Mouse (Mus musculus): ENCODE data around the gene Cldn11.
"Not testable (repeated sequence)": the region's sequence is repeated elsewhere in the genome, so short reads cannot be mapped to it uniquely, and the experiment has no call there.

The Cldn11 gene

DNA sequence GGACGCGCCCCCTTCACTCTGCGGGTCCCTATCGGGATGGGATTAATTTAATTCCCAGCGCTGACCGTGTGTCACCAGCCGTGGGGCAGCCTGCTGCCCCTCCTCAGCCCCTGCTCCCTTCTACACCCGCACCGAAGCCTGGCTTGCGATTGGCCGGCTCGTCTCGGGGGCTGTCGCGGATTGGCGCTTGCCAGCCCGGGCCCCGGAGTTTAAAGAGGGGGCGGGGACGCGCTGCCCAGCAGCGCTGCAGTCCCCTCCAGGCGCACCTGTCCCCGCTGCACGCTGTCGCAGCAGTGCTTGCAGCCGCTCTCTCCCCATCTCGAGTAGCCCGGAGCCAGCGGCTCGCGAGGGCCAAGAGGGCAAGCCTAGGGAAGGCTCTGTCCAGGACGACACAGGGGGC lies at the start of gene Cldn11:
Cldn11 (plus strand) TSS at position 215 of the 400 bp plus-strand sequence.
- peak; percentile 83 for DNase-seq (ENCODE audit: low spot score)

DNA sequence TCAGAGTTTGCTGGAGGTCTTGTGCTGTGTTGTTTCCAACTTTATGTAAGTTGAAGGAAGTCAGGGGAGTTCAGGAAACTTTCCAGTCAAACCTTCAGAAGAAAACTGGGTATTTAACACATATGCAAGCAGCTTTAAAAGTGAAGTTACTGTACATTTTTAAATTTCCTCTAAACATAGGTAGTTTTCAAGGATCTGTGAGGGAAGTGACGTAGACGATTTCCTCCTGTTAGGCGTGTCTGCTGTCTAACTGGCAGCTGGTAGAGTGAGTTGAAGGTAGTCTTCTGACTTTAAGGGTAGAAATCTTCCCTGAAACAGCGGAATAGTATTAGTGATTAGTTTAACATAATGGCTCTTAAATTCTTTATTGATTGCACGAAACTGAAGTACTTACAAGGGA lies 49.7 kb upstream of the Cldn11 start:
- DNase-seq (ENCODE audit: low spot score): no peak

DNA sequence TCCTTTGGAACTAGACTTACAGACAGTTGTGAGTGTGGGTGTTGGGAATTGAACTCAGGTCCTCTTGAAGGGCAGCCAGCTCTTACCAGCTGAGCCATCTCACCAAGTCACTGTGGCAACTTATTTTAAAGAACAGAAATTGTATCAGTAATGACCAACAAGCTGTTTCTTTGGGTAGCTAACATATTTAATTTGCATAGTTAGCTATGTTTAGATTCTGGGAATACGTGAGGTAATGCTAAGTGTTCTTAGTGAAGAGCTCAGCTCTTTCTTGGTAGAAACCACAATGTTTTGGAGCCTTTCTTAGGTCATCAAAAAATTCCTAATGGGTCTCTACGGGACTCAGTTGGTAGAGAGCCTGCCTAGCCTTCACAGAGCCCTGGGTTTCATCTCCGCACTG lies 48.9 kb upstream of the Cldn11 start:
- no peak for DNase-seq (ENCODE audit: low spot score)

DNA sequence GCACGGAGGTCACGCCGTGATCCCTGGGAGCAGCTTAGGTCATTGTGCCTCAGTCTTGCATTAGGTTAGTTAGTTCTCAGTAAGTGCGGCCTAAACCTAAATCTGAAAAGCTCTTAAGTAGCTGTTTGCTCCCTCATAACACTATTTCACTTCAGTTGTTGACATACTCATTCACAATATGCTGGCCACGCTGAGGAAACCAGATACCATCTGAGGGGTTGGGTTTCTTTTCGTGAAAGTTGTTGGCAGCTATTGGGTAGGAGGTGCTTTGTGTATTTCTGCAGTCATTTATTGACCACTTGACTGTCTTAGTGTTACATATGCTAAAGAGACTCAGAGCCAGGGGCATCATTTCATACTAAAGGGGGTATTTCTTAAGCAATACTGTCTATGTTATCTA lies 44.8 kb upstream of the Cldn11 start:
- no peak for DNase-seq (ENCODE audit: low spot score)

DNA sequence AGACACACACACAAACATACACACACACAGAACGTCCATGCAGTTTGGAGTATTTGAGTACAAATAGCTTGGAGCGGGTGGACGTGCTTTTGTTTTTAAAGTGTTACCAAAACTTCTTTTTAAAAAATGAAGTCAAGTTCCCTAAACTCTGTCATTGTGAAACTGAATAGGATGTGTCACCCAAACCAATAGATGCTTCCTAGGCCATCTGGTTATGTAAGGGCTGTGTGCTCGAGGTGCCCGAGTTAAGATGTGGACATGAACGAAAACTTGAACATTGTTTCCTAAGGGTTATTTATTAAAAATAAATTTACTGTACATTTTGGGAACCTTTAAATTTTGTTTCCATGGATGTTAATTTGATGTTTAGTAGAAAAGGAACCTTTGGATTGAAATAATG lies 43.1 kb upstream of the Cldn11 start:
- no peak for DNase-seq (ENCODE audit: low spot score)

DNA sequence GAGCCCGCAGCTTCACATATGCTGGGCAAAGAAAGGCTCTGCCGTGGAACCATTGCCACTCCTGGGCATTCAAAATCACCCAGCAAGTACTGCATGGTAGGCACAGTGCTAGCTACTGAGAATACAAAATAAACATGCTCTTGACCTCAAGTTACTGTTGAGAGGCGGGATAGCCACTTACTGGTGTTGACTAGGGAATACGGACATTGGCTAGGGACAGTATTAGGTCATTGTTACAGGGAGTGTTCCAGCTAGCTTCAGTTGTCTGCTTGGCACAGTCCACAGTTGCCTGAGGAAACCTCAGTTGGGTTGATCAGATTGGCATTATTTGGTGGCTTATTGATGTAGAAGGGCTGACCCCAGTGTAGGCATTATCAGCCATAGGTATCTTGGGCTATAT lies 42.0 kb upstream of the Cldn11 start:
- no peak for DNase-seq (ENCODE audit: low spot score)

DNA sequence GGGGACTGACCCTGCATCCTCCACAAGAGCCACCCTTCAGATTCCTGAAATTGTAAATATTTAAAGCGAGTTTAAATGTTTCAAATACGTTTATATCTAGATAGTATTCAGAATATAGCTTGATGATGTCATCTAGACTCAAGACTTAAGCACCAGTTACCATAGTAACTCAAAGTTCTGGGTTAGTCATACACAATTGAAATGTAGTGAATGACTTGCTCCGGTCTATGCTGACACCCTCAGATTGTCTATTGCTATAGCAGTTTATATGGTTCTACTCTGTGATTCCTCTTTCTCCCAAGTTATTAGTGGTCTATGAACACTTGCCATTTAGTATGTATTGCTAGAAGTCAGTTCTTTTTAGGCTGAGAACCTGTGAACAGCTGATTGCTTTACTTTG lies 40.6 kb upstream of the Cldn11 start:
- DNase-seq (ENCODE audit: low spot score): no peak

DNA sequence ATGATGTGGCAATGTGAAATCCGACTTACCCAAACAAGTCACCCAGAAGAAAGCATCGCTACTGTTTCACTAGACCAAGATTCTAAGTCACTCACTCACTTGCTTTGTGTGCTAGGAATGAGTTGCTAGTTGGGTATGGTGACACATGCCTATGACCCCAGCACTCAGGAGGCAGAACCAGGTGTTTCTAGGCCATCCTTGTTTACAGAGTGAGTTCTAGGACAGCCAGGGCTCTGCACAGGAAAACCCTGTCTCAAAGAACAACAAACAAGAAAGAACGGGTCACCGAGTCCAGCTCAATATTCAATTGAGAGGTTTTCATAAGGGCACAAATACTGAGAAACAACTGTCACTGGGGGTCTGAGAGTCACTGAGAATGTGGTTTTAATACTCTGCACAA lies 26.6 kb upstream of the Cldn11 start:
- no peak for DNase-seq (ENCODE audit: low spot score)

DNA sequence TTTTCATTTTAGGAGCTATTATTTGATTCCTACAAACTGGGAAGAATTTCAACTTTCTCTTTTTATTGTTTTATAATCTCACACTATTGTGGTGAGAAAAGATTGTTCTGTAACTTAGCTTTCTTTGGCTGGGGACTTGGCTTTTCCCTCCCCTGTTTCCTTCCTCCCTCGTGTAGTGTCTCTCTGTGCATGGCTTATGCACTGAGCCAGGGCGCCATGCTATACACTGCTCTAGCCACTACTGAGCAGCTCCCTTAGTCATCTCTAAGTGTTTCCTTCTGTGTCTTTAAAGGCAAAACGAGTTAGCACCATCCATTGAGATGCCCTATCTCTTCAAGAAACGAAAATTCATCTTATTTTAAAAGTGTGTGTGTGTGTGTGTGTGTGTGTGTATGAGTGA lies 23.4 kb upstream of the Cldn11 start:
- no peak for DNase-seq (ENCODE audit: low spot score)

DNA sequence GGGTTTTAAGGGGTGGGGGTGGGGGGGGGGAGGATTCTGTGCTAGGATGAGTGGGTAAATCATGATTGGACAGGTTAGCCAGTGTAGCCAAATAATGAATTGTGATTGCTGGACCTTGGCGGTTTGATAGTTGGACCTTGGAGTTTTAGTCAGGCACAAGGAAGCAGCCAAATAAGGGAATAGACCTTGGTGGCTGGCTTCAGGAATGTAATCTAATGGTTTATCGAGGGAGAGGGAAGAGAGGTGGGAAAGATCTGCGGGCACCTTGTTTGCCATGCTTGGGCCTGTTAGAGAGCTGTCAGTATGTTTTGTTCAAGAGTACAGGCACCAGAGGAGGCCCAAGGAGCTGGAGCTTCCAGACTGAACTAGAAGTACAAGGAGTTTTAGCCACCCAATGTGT lies 22.9 kb upstream of the Cldn11 start:
- DNase-seq (ENCODE audit: low spot score): no peak

DNA sequence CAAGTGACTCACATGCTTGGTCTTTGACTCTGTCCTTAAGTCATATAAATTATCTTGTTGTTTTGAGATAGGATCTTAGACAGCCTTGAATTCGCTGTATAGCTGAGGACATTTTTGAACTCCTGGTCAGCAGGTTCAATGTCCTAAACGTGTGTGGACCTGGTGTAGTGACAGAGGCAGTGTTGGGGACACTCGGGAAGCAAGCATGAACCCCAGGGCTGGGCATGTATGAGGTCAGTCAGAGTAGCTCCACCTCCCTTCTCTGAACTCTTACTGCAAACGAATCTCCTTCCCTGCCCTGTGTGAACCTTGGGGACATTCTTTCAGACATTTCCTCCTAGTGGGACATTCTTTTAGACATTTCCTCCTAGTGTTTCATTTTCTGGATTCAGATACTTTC lies 20.0 kb upstream of the Cldn11 start:
- DNase-seq (ENCODE audit: low spot score): no peak

DNA sequence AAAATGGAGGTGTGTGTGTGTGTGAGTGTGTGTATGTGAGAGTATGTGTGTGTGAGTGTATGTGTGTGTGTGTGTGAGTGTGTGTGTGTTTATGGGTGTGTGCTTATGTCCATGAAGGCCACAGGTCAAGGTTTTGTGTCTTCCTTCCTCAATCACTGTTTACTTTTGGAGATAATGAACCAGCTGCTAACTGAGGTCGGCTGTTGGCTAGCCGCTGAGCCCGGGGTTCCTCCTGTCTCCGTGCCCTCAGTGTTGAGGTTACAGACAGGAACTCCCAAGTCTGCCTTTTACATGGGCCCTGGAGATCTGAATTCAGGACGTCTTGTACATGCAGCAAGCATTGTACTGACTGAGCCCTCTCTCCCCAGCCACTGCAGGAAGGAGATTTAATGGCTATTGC lies 16.1 kb upstream of the Cldn11 start:
- no peak for DNase-seq (ENCODE audit: low spot score)

DNA sequence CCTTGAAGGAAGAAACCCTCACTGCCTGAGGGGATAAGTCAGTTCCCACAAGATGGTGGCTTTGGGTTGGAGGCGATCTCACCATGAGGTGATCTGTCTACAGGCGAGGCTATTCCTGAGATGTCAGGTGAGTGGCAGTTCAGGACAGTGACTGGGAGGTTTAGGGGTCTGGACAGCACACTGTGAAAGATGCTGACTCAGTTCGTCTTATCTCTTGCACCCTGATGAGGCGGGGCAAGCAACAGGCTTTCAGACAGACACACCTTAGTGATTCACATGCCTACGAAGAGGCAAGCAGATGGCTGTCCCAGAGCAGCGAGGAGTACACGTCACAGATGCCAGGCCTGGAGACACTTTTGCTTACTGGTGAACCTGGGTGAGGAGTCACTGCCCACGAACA lies 15.5 kb upstream of the Cldn11 start:
- no peak for DNase-seq (ENCODE audit: low spot score)

DNA sequence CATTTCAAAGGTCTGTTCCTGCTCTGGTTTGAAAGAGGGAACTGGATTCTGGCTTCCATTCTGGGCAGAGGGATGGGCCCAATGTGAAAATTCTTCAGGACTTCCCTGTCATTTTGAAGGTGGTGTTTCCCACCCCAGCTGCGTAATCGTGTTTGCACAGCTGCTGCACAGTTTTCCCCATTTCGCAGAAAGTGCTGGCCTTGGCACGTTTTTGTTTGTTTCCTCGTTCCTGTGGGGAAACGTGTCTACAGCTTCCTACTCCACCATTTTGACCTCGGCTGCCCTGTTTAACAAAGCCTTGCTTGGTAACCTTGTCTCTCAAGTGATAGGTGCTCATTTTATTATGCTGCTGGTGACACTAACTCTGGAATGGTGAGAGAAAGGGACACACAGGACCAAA lies 15.0 kb upstream of the Cldn11 start:
- DNase-seq (ENCODE audit: low spot score): no peak

DNA sequence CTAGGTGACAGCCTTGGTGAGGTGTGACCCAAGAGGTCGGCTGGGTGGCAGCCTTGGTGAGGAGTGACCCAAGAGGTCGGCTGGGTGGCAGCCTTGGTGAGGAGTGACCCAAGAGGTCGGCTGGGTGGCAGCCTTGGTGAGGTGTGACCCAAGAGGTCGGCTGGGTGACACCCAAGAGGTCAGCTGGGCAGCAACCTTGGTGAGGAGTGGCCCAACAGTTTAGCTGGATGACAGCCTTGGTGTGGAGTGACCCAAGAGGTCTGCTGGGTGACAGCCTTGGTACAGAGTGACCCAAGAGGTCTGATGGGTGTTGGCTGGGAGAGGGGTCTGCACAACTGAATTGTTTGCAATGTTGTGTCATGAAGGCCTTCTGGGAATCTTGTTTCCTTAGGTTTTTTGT lies 13.1 kb upstream of the Cldn11 start:
- not testable (repeated sequence) for DNase-seq (ENCODE audit: low spot score)

DNA sequence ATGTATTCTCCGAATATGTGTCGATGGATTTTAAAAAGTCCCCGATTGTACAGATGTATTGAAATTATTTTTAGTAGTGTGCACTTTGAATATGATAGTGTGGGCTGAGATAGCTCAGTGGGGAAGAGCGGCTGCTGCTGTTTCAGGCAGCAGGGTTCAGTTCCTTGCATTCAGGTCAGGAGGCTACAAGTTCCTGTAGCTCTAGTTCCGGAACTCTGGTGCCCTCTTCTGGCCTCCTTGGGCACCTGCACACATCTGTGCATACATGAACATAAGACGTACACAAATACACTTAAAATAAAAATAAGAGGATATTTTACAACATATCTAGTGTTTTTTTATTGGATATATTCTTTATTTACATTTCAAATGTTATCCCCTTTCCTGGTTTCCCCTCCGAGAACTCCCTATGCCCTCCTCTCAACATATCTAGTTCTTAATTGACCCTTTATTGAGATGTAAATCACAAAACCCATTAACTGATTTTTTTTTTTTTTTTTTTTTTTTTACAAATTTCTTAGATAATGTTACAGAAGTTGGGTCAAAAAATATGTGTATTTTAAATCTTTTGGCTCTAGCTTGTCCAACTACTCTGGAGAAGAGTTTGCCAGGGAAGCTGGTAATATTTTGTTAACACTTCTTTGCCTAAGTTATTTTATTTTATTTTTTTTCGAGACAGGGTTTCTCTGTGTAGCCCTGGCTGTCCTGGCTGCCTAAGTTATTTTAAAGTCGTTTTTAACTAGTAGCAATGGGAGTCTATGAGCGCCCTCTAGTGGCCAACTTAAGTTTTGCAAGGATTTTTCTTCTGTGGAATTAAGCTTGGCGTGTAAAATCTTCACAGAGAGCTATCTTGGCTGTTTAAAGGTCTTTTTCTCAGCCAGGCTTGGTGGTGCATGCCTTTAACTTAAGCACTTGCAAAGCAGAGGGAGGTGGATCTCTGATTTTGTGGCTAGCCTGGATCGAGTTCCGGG lies 11.0 kb upstream of the Cldn11 start:
- DNase-seq (ENCODE audit: low spot score): peak; percentile 94

DNA sequence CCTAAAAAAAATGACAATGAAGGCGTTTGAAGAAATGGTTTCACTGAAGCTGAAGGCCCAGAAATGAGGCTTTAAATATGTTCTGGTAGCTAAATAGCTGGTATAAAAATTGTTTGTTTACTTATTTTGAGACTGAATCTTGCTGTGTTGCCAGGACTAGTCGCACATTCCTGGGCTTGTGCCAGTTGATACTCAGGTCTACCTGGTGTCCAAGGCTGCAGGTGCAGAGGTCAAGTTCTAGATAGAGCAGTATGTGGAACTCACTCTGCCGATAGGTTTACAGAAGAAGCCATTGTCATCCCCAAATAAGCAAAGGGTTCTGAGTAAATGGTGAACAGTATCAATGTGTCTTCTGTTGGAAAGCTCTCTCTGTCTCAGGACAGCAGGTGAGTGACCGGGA lies 8.1 kb upstream of the Cldn11 start:
- DNase-seq (ENCODE audit: low spot score): no peak

DNA sequence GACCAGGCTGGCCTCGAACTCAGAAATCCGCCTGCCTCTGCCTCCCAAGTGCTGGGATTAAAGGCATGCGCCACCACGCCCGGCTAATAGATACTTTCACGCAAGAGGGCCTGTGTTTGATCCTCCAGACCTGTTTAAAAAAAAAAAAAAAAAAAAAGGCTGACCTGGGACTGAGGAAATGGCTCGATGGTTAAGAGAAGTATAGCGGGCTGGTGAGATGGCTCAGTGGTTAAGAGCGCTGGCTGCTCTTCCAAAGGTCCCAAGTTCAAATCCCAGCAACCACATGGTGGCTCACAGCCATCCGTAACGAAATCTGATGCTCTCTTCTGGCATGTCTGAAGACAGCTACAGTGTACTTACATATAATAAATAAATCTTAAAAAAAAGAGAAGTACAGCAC lies 4.5 kb upstream of the Cldn11 start:
- not testable (repeated sequence) for DNase-seq (ENCODE audit: low spot score)

DNA sequence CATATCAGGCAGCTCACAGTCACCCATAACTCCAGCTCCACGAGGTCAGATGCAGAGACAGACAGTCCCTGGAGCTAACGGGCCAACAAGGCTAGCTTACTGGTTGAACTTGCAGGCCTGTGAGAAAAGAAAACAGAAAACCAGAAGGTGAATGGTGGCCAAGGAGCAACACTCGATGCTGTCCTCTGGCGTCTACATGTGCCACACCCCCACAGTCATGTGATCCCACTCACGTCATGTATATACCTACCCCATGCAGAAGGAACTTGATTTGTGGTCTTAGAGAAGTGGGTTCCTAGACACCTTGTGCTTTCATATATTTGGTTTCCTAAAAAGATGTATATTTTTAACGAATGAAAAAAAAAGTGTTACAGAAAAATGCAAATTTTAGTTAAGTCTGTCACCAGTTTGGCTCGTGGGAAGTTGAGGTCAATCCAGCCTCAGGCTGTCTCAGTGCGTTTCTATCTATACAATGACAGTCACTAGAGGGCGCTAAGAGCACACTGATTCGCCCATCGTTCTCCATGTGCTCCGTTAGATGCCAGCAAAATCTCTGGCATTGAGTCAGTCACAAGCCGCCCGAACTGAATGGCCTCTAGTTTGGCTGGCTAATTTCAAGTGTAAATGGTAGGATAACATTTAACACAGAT lies 4.0 kb upstream of the Cldn11 start:
- peak; percentile 96 for DNase-seq (ENCODE audit: low spot score)

DNA sequence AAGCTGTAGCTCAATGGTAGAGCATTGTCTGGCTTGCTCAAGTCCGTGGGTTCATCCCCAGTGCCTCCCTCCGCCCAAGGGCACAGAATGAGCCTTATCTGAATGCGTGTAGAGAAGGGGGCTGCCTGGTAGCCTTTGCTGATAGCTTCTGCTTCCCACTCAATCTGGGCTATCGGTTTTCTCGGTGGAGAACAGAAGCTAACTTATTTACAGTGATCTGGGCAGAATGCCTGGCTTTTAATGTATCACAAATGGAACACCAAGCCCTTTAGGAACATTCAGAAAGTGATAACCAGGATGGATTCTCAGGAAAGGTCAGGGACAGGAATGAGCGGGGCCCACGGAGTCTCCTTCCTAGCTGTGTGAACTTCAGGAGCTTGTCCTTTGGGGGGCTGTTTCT lies 1.1 kb upstream of the Cldn11 start:
- no peak for DNase-seq (ENCODE audit: low spot score)

DNA sequence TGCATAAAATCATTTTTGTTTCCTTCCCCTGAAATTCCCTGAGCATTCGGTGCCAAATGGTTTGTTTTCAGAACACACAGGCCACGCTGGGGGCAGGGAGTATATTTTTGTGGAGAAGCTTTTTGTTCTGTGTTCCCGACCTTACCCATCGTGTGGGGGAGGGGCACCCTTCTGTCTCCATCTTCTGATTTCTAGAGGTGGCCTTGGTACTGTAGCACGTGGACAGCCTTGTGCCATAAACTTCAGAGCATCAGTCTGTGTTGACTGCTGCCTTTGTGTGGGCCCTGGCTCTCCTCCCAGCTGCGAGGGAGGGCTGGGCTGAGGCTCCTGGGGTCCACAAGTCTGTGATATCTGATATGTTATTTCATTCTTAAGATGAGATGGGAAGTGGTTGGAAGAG lies 2.4 kb downstream of the Cldn11 start:
- DNase-seq (ENCODE audit: low spot score): no peak

DNA sequence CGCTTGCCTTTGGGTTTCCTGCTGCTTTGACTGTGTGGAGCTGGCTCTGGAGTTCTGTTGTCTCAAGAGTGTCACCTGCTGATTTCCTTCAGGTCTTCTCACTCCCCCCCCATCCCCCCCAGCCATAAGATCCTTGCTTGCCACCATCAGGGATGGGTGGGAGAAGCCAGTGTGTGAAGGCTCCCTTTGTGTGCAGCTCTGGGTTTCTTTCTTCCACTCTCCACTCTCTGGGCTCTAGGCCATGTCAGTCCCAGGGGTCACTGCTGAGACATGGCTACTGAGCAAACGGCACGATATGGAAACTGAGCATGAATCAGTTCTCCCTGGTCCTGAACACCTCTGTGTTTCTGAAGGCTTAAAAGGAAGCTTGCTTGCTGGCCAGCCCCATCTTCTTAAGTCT lies 6.4 kb downstream of the Cldn11 start:
- no peak for DNase-seq (ENCODE audit: low spot score)

DNA sequence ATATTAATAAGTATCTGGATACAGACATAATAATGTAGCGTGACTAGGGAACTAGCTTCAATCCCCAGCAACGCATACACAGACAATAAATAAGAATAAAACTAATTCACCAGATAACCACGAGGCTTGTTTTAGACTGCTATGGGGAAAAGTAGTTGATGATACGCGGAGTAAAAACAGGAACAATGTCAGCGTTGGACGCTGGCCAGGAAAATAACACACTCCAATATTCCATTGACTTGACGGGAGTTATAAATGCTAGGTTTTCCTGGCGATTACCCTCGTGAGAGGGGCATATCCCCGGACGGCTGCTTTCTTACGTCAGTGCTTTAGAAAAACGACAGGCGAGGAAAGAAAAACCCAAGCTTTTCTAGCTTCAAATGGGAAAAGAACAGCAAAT lies 8.1 kb downstream of the Cldn11 start:
- no peak for DNase-seq (ENCODE audit: low spot score)

DNA sequence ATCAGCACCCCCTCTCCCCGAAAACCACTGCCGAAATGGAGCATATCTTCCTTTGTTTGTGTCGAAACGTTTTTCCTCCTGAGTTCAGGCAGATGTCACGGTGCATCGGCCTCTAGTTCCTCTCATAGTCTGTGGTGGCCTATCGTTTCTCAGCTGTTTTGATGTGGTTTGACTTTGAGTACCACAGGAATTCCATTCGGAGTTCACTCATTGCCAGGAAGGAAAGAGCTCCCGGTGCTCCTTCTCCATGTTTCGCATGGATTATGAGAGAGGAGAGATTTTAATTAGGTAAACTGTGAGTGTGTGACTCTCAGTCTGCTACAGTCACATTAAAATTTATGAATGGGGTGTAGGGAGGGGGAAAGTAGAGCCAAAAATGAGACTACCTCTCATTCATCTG lies 10.3 kb downstream of the Cldn11 start:
- DNase-seq (ENCODE audit: low spot score): no peak

Measured in embryo, embryonic 10.5 days (tissue).